Mouse (Mus musculus): Measurements from ENCODE around the gene Ndufaf1. TPM values are rescaled to one million over a fixed set of nuclear protein-coding genes. Genes with fewer than 3 reads are reported as not detected.

Gene Ndufaf1
- polyA plus RNA-seq, 1 experiment from 2014 or later, result 43.2 TPM

Other genes with a start within 250 kb of the Ndufaf1 start
- gene Ino80, start 185.1 kb downstream of the Ndufaf1 start, polyA plus RNA-seq (2015; fragmentation: Nextera tagmentation; extraction: Ambion mirVana), result 3.2 and 3.4 TPM in 2 replicates
- 0.55 and 0.58 TPM in 2 replicates for gene Exd1, start 115.2 kb downstream of the Ndufaf1 start, polyA plus RNA-seq (2015; fragmentation: Nextera tagmentation; extraction: Ambion mirVana)
- gene Chp1, start 115.1 kb downstream of the Ndufaf1 start, polyA plus RNA-seq (2015; fragmentation: Nextera tagmentation; extraction: Ambion mirVana), result 63.0 and 64.3 TPM in 2 replicates
- gene Nusap1, start 44.5 kb downstream of the Ndufaf1 start, polyA plus RNA-seq (2015; fragmentation: Nextera tagmentation; extraction: Ambion mirVana), result 18.8 and 19.6 TPM in 2 replicates
- 6.1 and 7.4 TPM in 2 replicates for gene Oip5, start 44.4 kb downstream of the Ndufaf1 start, polyA plus RNA-seq (2015; fragmentation: Nextera tagmentation; extraction: Ambion mirVana)
- gene Rtf1, start 12.2 kb upstream of the Ndufaf1 start, polyA plus RNA-seq (2015; fragmentation: Nextera tagmentation; extraction: Ambion mirVana), result 71.2 and 74.3 TPM in 2 replicates
- 0.17 and 0.21 TPM in 2 replicates for gene Itpka, start 79.5 kb upstream of the Ndufaf1 start, polyA plus RNA-seq (2015; fragmentation: Nextera tagmentation; extraction: Ambion mirVana)
- 0.91 and 1.4 TPM in 2 replicates for gene Ltk, start 97.6 kb upstream of the Ndufaf1 start, polyA plus RNA-seq (2015; fragmentation: Nextera tagmentation; extraction: Ambion mirVana)
- gene Rpap1, start 124.7 kb upstream of the Ndufaf1 start, polyA plus RNA-seq (2015; fragmentation: Nextera tagmentation; extraction: Ambion mirVana), result 22.2 and 22.6 TPM in 2 replicates
- gene Tyro3, start 134.9 kb upstream of the Ndufaf1 start, polyA plus RNA-seq (2015; fragmentation: Nextera tagmentation; extraction: Ambion mirVana), result 19.4 and 20.0 TPM in 2 replicates
- 27.3 and 28.8 TPM in 2 replicates for gene Mga, start 234.4 kb upstream of the Ndufaf1 start, polyA plus RNA-seq (2015; fragmentation: Nextera tagmentation; extraction: Ambion mirVana)